Mouse (Mus musculus): Measurements from ENCODE around the gene Krt1. TPM values are rescaled to one million over a fixed set of nuclear protein-coding genes. Genes with fewer than 3 reads are reported as not detected.

The Krt1 gene
- polyA plus RNA-seq, 1 experiment from 2014 or later = 2.0 TPM

Other genes starting within 250 kb of the Krt1 start
- gene Gm5414, start 222.6 kb downstream of the Krt1 start, polyA plus RNA-seq (2016; fragmentation: Nextera tagmentation; extraction: Ambion mirVana) = not detected in 2 replicates
- gene Gm5478, start 203.4 kb downstream of the Krt1 start, polyA plus RNA-seq (2016; fragmentation: Nextera tagmentation; extraction: Ambion mirVana) = not detected in 2 replicates
- gene Krt6b, start 170.5 kb downstream of the Krt1 start, polyA plus RNA-seq (2016; fragmentation: Nextera tagmentation; extraction: Ambion mirVana) = not detected in 2 replicates
- gene Krt6a, start 156.5 kb downstream of the Krt1 start, polyA plus RNA-seq (2016; fragmentation: Nextera tagmentation; extraction: Ambion mirVana) = not detected in 2 replicates
- 0.16 and 2.1 TPM in 2 replicates for gene Krt5, start 137.9 kb downstream of the Krt1 start, polyA plus RNA-seq (2016; fragmentation: Nextera tagmentation; extraction: Ambion mirVana)
- not detected in 2 replicates for gene Krt71, start 107.7 kb downstream of the Krt1 start, polyA plus RNA-seq (2016; fragmentation: Nextera tagmentation; extraction: Ambion mirVana)
- gene Krt72, start 64.3 kb downstream of the Krt1 start, polyA plus RNA-seq (2016; fragmentation: Nextera tagmentation; extraction: Ambion mirVana) = not detected in 2 replicates
- gene Krt73, start 48.4 kb downstream of the Krt1 start, polyA plus RNA-seq (2016; fragmentation: Nextera tagmentation; extraction: Ambion mirVana) = not detected in 2 replicates
- not detected in 2 replicates for gene Krt2, start 32.6 kb downstream of the Krt1 start, polyA plus RNA-seq (2016; fragmentation: Nextera tagmentation; extraction: Ambion mirVana)
- gene Krt77, start 18.9 kb upstream of the Krt1 start, polyA plus RNA-seq (2016; fragmentation: Nextera tagmentation; extraction: Ambion mirVana) = not detected in 2 replicates
- gene Krt76, start 42.1 kb upstream of the Krt1 start, polyA plus RNA-seq (2016; fragmentation: Nextera tagmentation; extraction: Ambion mirVana) = not detected in 2 replicates
- gene Krt4, start 73.9 kb upstream of the Krt1 start, polyA plus RNA-seq (2016; fragmentation: Nextera tagmentation; extraction: Ambion mirVana) = not detected in 2 replicates
- gene Krt79, start 89.5 kb upstream of the Krt1 start, polyA plus RNA-seq (2016; fragmentation: Nextera tagmentation; extraction: Ambion mirVana) = 0.18 TPM in 1 of 2 replicates, not detected in the other
- gene Krt78, start 103.5 kb upstream of the Krt1 start, polyA plus RNA-seq (2016; fragmentation: Nextera tagmentation; extraction: Ambion mirVana) = not detected in 2 replicates
- 43.1 and 55.5 TPM in 2 replicates for gene Krt8, start 153.7 kb upstream of the Krt1 start, polyA plus RNA-seq (2016; fragmentation: Nextera tagmentation; extraction: Ambion mirVana)
- gene Krt18, start 177.4 kb upstream of the Krt1 start, polyA plus RNA-seq (2016; fragmentation: Nextera tagmentation; extraction: Ambion mirVana) = 38.6 and 53.5 TPM in 2 replicates
- gene Eif4b, start 223.0 kb upstream of the Krt1 start, polyA plus RNA-seq (2016; fragmentation: Nextera tagmentation; extraction: Ambion mirVana) = 80.4 and 122 TPM in 2 replicates
- 11.8 and 13.8 TPM in 2 replicates for gene Tns2, start 249.6 kb upstream of the Krt1 start, polyA plus RNA-seq (2016; fragmentation: Nextera tagmentation; extraction: Ambion mirVana)

Data from hindbrain, embryonic 10.5 days (tissue).